Mouse (Mus musculus): ENCODE data around the gene Rbm28.
"Not testable (repeated sequence)": the region's sequence is repeated elsewhere in the genome, so short reads cannot be mapped to it uniquely, and the experiment has no call there.

The Rbm28 gene

DNA sequence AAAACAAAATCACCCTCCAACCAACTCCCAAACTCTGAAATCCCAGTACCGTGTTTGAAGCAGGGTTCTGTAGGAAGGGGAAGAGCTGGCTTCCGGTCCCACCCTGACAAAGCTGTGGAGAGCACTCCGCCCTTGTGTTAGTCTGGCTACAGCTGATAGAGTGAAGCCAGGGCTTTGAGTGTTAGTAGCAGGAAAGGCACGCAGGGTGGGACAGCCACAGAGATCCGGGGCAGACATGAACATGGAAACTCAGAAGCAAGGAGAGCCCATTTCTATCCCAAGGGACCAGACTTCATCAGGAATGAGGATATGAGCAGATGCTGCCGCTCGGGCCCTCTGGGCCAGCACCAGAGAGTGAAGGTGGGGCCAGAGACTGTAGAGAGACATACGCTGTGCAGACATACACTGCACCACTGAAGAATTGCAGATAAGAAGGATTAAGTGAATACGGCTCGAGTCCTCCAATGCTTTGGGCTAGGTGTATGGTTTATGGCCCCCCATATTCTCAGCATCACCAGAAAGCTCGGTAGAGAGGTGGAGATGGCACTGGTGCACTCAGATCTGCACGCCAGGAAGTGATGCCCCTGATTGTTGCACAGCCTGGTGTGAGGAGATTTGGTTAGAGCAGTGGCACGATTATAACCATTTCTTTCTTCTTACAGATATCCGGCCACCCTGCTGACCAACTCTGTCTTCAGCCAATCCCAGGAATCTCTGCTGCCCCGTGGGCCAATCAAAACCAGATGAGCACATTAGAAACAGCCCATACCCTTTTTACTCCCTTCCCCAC is 29.4 kb upstream of the Rbm28 start:
- DNase-seq (ENCODE audit: low spot score in 2 of 2) = no peak

DNA sequence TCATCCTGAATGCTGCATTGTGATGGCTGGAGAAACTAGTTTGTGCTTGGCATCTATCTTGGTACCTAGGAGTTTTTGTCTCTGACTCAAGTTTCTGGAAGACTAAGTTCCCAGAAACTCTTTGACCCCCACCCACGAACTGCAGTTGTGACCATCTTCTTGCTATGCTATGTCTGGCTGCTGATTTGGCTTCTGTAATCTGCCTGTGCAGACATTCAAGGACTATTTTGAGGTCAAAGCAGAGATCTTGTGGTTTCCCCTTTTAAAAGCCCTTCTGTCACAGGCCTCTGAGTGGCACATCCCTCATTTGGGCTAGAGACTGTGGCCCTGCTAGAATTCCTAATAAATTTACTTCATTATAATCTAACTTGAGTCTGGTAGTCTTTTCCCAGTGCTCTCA is 23.1 kb upstream of the Rbm28 start:
- no peak for DNase-seq (ENCODE audit: low spot score in 2 of 2)

DNA sequence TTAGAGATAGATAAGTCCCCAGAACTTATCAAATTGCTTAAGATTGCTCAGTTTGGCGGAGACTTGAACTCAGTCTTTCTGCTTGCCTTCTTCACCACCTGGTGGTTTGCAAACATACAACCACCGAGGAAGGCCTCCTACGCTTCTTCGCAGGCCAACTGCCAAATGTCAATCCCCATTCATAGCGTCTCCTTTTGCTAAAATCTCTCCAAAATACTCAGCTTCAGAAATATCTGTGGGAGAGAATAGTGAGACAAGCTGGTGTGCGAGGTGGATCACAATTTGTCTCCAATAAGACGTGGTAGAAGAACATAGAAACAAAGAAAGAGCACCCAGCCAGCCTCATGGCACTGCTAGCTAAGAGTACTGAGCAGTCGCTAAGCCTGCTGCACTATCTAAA is 15.0 kb upstream of the Rbm28 start:
- DNase-seq (ENCODE audit: low spot score in 2 of 2) = no peak

DNA sequence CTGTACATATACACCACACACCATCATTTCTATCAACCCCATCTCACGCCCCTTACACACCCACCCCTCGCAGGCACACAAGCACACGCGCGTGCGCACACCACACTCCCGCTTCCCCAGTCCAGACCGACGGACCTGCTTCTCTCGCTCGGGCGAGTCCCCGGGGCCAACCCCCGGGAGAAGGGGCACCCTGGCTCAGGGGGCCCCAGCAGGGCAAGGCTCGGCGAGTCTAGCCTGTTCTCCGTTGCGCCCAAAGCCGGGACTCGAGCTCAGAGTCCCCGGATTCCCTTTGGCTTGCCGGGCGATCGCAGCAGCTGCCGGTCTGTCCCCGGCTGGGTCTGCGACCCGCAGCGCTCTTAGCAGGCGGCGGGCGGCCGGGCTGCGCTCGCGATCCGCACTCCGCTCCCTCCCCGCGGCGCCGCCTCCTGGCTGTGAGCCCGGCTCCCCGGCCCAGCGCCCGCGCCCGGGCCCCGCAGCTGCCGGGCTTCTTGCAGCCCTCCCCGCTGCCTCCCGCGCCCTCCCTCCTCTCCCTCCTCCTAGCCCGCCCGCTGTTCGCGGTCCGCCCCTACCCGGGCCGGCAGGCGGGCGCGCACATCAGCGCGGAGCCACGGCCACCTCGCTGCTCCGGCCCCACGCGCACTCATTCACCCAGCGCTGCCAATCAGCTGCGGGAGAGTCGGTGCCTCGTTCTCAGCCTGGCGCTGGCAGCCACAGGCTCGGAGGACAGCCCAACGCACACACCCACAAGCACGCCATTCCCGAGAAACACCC is 14.3 kb upstream of the Rbm28 start, which contains the start of gene Prrt4:
Gene Prrt4, minus strand, starts transcription at position 697 of the 771 bp plus-strand sequence.
- DNase-seq (ENCODE audit: low spot score in 2 of 2) = peak; percentile 29 to 35

DNA sequence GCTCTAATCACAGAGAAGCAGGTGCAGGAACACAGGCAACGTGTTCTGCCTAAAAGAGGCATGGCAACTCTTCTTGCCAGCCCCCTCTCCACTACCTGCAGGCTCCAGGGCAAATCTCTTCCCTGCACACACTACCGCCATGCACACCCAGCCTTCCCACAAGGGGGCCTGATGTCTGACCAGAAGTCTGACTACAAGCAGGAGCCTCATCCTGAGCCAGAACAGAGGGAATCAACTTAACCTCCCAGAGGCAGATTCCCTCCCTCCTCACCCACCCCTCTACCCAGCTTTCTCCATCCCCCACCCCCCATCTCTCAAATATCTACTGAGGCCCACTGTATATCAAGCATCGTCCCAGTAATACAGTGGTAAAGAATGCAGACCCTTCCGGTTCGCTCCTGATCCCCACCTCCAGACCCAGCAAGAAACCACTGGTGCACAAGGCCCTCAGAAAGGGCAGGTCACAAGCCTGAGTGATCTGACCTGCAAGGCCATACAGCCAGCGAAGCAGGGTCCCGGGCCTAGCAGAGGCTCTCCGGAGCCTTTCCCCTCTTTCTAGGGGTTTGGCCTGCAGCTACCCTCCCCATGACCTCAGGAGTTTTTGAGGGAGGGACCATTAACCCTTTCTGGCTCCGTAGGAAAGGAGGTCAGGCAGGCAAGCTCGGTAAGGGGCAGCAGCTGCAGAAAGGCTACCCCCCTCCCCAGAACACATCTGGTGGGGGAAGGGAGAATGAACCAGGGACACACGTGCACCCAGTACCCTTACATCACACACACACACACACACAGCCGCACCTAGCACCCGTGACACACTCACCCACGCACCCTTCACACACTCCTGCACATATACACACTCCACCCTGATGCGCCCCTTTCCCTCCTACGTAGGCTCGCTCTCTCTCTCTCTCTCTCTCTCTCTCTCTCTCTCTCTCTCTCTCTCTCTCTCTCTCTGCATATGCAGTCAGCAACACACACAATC is 13.4 kb upstream of the Rbm28 start:
- DNase-seq (ENCODE audit: low spot score in 2 of 2) = no peak

DNA sequence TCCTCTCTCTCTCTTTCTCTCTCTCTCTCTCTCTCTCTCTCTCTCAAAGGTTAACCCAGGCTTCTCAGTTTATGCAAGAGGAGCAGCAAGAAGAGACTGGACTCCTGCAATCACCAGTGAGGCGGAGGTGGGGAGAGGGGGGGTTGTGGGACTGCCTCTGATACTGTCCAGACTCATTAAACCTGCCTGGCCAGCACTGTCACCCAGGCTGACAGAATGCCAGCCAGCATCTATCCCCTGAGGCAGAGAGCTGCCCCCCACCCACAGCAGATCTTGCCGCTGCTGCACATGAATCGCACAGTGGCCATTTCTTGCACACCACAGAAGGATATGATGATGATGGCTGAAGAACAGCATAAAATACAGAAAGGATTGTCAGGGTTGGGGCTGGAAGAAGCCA is 10.3 kb upstream of the Rbm28 start:
- DNase-seq (ENCODE audit: low spot score in 2 of 2) = no peak

DNA sequence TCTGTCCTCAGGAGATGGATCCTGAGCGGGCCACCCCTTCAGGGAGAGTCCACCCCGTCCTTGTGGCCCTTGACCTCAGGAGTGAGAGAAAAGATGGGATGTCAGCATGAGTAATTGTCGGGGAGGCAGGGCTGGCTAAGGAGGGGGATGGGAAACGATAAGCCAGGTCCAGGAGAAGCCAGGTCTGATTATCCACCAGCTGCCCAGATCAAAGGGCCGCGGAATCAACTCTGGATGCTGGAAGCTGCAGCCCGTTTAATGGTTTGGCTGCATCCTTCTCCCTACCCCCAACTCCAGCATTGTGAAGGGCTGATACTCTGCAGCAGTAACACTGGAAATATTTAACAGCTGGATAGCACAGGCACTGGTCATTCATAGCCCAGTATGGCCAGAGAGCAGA is 9.6 kb upstream of the Rbm28 start:
- DNase-seq (ENCODE audit: low spot score in 2 of 2) = no peak

DNA sequence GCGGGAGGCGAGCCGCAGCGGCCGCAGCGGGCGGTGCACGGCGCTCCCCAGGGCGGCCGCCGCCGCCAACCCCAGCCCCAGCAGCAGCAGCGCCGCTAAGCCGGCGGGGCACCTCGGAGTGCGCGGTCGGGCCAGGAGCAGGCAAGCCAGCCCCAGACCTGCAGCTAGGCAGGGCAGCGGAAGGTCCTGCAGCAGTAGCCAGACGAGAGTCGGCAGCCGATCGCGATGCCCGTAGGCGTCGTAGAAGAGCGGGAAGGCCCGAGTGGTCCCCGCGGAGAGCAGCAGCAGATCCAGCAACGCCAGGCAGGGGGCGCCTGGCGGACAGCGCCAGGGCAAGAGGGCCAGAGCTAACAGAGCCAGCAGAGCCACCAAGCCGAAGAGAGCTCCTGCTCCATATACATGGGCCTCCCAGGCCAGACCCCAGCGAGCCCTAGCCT is 6.2 kb upstream of the Rbm28 start:
- DNase-seq (ENCODE audit: low spot score in 2 of 2) = peak; percentile 33 to 67

DNA sequence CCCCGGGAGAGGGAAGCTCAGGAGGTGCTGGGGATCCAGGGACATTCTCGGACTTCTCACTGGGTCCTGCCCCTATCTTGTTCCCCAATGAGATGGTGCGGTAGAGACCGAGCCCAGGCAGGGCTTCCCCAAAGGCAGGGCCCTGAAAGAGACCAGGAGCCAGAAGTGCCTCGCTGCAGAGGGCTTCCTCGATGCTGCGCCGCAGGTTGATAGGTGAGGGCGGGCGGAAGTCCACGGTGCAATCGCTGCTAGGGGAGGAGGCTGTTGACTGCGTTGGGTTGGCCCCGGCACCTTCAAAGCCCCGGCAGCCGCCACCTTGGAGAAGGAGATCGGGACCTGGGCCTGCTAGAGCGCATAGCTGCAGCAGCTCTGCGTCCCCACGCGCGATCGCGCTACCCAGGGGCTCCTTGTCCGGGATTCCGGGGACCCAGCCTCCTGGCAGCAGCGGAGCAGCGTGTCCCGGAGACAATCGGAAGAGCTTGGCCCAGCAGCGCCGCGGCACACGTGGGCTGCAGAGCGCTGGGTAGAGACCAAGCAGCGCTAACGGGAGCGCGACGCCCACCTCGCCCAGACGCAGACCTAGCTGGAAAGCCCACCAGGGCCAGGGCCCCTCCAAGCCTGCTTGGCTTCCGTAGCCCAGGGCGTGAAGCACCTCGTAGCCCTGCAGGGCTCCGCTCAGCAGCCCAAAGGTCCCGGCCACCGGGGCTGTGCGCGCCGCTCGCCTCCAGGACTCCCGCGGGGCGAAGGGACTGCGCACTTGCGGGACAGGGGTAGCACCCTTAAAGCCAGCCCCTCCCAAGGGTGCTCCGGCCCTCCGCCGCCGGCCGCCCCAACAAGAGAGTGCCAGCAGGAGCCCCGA is 5.5 kb upstream of the Rbm28 start:
- peak in 1 of 2 experiments; percentile 41 for DNase-seq (ENCODE audit: low spot score in 2 of 2)

DNA sequence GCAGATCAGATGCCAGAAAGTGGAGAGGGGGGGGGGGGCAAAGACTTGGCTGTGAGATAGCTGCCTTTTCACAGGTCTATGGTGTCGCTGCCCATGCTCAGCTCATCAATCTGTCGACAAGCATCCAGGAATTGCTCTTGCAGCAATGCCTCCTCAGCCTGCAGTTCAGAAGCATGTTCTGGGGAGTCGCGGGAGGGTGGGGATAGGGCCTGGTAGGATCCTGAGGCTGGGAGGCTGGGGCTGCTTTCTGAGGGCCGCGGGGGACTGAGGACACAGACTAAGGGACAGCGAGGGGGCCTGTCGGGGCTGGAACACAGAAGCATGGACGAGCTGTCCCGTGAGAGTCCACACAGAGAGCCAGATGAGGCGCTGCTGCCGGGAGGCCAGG is 4.9 kb upstream of the Rbm28 start:
- no peak for DNase-seq (ENCODE audit: low spot score in 2 of 2)

DNA sequence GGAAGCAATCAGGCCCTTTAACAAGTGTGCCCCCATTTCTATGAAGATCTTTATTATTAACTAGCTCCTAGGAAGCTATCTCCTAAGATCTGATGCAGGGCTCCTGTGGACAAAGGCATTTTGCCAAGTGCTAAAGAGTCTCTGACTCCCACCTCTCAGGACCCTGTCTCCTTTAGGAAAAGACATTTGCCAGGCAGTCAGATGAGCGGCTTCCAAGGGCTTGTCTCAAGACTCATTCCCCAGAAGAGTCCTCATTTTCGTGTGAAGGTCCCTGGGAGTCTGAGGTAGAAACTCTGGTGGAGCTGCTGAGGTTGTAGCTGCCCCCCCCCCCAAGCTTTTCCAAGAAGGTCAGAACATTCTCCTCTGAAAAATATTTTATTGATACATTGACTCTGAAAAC is 4.1 kb upstream of the Rbm28 start:
- DNase-seq (ENCODE audit: low spot score in 2 of 2) = no peak

DNA sequence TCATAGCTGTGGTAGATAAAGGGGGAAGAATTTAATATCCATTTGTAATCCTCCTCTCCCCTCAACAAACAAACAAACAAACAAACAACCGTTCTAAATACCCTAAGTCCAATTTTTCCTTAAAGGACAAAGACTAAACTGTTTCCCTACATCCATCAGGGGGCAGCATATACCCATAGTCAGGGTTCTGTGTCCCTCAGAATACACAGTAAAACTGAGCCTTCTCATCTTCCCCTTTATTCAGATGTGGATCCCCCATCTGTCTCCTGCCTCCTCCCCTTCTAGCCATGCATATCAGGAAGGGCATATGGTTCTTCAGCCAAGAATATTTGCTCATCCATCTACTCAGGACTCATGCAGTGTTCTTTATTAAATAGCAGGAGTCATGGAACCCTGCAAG is 1.4 kb upstream of the Rbm28 start:
- no peak for DNase-seq (ENCODE audit: low spot score in 2 of 2)

DNA sequence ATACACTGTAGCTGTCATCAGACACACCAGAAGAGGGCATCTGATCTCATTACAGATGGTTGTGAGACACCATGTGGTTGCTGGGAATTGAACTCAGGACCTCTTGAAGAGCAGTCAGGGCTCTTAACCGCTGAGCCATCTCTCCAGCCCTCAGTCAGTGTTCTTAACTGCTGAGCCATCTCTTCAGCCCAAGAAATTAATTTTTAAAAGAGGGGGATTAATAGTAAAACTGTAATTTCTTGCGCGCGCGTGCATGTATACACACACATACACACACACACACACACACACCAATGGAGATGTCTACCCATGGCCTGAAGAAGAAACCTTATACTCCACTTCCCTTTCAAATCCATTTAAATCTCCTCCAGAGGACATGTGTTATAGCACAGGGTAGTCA is 3.5 kb downstream of the Rbm28 start:
- not testable (repeated sequence) for DNase-seq (ENCODE audit: low spot score in 2 of 2)

DNA sequence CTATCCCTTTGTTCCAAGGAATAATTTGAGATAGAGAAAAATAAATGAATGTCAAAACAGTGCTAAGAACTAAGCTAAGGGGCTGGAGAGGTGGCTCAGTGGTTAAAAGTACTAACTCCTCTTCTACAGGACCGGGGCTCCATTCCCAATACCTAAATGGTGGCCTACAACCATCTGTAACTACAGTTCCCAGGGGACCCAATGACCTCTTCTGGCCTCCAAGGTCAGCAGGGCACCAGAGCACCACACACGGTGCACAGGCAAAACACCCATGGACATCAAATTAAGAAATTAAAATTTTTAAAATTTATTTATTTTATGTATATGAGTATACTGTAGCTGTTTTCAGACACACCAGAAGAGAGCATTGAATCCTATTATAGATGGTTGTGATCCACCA is 4.0 kb downstream of the Rbm28 start:
- DNase-seq (ENCODE audit: low spot score in 2 of 2) = no peak

DNA sequence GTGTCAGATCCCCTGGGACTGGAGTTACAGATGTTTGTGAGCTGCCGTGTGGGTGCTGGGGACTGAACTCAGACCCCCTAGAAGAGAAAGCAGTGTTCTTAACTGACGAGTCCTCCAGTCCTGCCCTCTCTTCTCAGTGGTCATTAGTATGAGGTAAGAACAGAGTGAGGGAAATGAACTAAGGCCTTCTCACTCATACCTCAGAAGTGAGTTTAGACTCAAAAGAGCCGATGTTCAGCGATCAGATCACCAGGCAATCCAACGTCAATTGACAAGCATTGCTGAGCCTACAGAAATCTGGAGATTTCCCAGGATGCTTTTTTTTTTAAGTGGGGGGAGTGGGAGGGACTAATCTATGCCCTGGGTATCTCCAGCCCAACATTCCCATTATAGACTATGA is 8.5 kb downstream of the Rbm28 start:
- DNase-seq (ENCODE audit: low spot score in 2 of 2) = no peak

DNA sequence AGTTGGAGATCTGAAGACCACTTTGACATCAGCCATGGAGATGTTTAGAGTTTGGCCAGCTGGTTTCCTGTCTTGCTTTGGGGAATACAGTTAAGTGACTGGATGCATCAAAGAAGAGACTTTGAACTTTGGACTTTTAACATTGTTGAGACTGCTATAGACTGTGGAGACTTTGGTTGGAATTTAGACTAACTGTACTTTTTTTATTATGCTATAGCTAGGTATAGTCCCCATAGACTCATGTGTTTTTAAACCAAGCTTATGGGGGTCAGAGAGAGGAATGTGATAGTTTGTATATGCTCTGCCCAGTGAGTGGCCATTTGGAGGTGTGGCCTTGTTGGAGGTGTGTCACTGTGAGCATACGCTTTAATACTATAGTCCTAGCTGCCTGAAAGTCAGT is 14.8 kb downstream of the Rbm28 start:
- no peak for DNase-seq (ENCODE audit: low spot score in 2 of 2)

DNA sequence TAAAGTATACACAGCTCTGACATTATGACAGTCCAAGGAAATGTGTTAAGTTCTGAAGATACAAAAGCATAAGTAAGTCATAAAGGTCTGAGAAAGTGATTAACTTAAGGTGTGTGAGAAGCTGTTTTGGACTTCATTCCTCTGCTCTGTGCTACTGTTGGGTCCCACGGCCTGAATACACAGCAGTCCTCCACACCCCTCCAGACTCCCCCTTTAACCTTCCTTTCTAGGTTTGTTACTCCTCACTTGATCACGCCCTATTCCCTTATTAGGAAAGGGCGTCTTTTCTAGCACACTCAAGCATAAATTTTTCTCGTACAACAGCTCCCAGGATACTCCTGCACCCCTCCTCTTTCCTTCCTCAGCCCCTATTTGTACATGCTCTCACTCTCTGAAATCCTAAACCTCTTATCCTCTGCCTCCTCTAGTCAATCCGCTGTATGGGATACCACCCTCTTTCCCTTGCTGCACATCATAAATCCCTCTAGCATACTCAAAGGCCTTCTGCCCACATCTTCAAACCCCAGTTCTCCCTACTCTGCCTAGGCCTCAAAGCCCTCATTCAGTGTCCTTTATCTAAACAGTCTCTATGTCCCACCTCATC is 17.3 kb downstream of the Rbm28 start:
- no peak for DNase-seq (ENCODE audit: low spot score in 2 of 2)

DNA sequence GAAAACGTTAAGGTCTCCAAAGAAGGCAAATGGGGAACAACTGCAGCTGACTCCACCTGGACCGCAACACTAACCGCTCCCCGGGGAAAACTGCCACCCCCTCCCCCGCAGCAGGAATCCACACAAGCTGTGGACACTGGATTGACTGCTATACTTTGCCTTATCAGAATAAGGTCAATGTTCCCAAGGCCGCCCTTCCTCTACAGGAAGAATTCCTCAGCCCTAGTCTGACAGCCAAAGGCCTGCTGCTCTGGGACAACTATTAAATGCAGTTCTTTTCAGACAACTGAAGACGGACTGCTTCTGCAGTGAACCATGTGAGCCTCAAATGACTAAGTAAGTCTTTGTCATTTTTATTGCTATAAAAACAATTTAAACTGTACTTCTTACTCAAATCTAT is 18.2 kb downstream of the Rbm28 start:
- DNase-seq (ENCODE audit: low spot score in 2 of 2) = no peak

DNA sequence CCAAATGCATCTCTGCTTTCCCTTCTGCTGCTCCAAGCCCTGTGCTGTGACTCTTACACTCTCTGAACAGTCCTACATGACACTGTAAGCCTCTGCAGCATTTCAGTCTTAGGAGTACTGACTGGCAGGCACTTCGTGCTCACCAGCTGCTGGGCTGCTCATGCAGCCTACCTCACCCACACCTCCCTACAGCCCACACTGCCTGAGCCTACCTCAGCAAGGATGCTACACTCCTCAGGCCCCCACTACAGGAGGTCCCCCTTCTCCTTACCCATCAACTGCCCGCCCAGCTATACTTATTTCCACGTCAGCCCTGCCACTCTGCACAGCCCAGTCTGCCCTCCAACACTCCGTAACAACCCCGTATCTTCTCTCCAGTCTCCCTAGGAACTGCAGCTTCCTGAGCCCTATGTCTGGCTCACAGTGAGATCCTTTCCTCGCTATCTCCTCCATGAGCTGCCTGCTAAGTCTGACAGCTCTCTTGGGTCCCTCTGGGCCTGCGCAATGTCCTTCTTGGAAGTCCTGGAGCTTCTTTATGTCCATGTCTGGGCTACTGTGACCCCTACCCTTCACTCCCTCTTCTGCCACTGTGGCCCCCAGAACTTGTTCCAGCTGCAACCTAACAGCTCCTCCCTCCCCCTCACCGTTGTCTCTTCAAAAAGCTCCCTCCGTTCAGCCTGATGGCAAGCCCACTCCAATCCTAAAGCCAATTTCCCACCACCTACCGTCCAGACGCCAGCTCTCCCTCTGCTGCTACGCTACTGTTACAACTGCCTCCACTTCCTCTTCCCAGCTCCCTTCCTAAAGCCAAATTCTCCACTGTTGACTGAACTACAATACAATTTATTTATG is 19.1 kb downstream of the Rbm28 start:
- DNase-seq (ENCODE audit: low spot score in 2 of 2) = no peak

DNA sequence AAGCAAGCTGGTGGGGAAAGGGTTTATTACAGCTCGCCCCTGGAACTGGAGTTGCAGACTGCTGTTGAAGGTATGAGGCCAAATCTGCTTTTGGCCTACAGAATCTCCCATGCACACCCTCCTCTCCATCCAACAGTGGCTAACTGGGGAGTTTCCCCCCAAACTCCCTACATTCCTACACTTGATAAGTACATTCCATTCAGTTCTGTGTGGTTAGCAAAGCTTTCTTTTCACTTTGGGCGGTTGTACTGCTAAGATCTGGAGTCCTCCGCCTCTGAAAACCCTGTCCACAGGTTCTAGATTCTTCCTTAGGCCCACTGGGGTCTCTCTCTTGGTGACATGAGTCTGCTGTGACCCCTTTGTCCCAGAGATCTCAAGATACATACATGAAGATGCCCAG is 19.8 kb downstream of the Rbm28 start:
- no peak for DNase-seq (ENCODE audit: low spot score in 2 of 2)

All from urinary bladder, adult 18-20 months (tissue).